Mouse (Mus musculus) CH12.LX (cell line): Measurements from ENCODE around the gene Pithd1.

Experiments
- CTCF ChIP-seq, 2 experiments: IDR thresholded peaks in 1 of 2; conservative IDR thresholded peaks in 1 of 2; 2 replicates each; pipeline ENCODE4 v1.5.1; 2011 to 2012; ENCODE audit warnings: low read depth in 2 of 2, low read length in 2 of 2, improper control_type of control experiment in 1 of 2, inconsistent platforms in 1 of 2, mild to moderate bottlenecking in 1 of 2, moderate library complexity in 1 of 2
- POLR2A ChIP-seq: IDR thresholded peaks from 2 replicates; pipeline ENCODE4 v1.6.1; 2011; ENCODE audit warnings: low read depth, mild to moderate bottlenecking, improper control_type of control experiment, low read length

- TF ChIP-seq CTCF (conservative IDR thresholded peaks at IDR 0.05 in 1 of 2, IDR thresholded peaks at IDR 0.05 in 1 of 2; ENCODE audit: low read depth in 2 of 2, low read length in 2 of 2) (no peak), POLR2A (no peak)
Measured at GRCm38 (mm10) chr4:135971805-135972555, 15.1 kb downstream of the Pithd1 start.
